Mouse (Mus musculus): Measurements from ENCODE around the gene Tmem63a.
"Not testable (repeated sequence)": the region's sequence is repeated elsewhere in the genome, so short reads cannot be mapped to it uniquely, and the experiment has no call there.

Gene Tmem63a

DNA sequence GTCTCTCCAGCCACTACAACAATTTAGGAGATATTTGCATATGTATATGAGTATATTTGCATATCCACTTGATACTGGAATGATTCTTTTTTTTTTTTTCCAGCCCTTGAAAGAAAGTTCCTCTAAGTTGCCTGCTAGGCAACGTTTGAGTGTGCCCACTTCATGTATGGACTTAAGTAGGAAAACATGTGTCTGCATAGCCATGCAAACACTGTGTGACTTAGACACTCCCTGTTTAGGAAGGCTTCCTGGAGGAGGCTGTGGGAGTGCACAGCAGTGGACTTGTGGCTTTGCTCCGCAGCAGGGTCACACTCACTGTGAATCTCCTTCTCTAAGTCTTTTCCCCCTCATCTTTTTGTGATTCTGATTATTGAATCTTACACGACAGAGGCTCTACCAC lies 16.7 kb downstream of the Tmem63a start:
- DNase-seq (ENCODE audit: low spot score in 2 of 2): no peak

DNA sequence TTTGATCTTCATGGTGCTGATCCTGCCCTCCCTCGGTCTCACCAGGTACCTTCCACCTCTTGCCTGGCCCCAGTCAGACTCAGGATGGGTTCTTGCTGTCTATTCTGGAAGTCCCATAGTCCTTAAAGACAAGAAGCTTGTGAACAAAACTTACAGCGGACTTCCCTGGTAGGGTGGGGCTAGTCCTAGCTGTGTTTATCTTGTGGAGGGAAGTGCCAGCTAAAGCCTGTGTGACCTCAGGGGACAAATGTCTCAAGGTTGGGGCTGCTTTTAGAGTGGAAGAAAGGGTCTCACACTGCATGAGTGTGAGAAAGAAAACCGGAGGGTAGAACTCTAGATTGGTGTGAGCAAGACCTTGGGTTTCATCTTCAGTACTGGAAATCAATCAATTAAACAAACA lies 23.6 kb downstream of the Tmem63a start:
- DNase-seq (ENCODE audit: low spot score in 2 of 2): no peak

DNA sequence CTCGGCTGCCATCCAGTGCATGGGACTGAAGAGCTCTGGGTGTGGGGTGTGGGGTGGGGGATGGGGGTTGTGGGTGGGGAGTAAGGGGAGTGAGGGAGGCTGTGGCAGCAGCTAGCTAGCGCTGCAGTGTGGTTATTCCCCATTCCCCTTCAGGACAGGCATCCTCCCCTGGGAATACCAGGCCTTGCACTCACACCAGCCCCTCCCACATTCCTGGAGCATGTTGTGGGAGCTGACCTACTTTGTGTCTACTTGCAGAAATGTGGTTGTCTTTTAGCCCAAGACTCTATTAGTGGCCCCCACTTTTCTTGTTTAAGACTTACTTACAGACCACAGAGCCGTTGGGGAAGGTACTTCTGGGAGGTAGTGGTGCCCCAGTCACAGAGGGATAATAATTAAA lies 24.4 kb downstream of the Tmem63a start:
- no peak for DNase-seq (ENCODE audit: low spot score in 2 of 2)

DNA sequence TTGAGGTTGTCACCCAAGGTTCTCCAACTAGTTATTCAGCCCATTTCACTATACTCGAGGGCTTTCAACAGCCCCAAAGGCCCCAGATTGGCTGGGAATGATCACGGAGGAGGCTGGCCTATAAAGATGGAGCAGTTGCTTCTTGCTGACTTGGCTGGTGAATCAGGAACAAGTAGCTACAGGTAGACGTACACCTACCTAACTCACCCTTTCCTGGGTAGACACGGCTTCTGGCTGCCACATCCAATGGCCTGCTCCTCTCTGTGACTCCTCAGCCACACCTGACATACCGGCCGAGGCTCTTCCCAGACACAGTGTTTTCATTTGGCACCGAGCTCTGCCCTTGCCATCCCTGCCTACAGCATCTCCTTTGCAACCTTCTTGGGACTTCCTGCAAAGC lies 25.1 kb downstream of the Tmem63a start:
- DNase-seq (ENCODE audit: low spot score in 2 of 2): no peak

DNA sequence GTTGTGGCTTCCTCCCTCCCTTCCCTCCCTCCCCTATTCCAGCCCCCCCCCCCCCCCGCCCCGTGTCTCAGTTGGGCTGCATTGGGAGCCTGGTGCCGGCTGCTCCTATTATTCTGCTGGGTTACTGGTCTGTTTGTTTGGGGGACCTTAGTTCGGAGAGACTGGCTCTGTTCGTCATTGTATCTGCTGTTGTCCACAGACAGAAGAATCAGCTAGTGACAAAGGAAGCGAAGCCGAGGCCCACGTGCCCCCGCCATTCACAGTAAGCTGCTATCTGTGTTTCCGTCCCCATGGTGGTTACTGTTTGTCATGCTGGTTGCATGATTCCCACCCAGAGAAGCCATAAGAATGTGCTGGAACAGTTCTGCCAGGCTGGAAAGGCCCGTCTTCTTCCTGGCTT lies 30.8 kb downstream of the Tmem63a start:
- no peak for DNase-seq (ENCODE audit: low spot score in 2 of 2)

DNA sequence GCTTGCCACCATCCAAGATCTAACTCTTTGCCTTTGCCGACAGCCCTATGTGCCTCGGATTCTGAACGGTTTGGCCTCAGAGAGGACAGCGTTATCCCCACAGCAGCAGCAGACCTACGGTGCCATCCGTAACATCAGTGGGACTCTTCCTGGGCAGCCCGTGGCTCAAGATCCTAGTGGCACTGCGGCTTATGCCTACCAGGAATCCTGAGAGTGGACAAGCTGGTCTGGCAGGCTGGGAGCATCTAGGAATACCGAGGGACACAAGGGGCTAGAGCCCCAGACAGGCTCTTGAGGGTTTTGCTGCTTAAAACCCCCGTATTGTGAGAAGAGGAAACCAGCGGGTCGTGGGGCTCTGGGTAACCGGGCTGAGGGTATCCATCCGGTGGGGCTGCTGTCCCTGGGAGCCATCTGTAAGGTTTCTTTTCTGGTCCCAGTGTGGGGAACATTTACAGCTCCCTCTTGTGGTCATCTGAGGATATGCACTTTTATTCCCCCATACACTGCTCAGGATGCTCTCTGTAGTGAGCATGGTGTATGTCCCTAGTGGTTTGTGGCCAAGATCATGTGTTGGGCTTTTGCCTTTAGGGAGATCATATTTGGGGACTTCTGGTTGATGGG lies 32.1 kb downstream of the Tmem63a start:
- DNase-seq (ENCODE audit: low spot score in 2 of 2): peak in 1 of 2 experiments; percentile 23

DNA sequence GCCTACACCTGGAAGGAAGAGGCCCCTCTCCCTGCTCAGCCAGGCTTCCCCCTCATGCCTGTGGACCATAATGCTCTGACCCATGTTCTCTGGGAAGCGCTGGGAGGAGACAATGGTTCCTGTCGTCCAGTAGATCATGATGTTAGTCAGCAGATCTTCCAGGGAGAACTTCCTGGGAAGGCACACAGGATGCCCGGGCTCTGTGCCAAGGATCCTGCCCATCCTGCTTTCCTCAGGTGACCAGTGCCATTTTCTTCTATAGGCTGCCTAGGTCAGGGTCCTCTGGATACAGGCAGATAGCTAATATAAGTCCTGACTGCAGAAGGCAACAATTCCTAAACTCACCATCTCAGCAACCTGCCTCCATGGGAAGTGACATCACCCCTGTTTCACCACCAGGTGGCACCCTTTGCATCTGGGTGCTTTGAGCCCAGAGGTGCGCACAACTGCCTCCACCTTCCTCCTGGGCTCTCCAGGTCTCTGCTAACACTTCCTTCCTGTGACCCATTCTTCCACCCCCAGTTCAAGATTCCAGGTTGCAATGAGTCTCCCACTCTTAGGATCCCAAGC lies 34.1 kb downstream of the Tmem63a start:
- no peak for DNase-seq (ENCODE audit: low spot score in 2 of 2)

DNA sequence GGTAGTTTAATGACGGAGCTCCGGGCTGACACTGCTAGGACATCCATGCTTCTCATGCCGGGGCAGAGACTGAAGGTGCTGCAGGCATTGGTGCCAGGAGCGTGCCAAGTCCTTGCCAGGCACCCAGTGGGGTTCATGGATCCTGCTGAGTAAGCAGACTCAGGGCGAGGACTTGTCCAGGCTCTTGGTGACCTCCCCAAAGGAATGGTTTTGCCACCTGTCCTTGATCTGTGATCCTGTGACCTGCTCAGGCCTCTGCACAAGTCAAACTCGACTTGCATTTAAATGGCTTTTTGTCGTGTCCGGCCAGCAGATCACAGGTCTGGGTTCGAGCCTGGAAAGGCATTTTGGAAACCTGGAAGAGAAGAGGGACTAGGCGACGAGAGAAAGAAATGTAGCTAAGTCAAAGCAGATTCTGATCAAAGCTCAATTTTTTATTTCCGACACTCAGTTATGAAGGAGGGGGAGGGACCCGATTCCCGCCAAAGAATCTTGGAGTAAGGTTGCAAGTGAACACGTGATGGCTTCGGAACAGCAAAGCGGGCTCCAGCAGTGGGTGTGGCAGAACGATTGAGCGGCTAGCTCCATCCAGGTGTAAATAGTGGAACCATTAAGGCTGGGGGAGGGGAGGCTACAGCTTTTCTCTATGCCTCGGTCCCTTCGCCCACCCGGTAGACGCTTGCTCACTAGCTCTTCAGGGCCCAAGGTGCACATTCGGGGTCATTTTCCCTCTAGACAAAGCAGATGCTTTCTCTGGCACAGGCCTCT lies 37.5 kb downstream of the Tmem63a start:
- DNase-seq (ENCODE audit: low spot score in 2 of 2): no peak

DNA sequence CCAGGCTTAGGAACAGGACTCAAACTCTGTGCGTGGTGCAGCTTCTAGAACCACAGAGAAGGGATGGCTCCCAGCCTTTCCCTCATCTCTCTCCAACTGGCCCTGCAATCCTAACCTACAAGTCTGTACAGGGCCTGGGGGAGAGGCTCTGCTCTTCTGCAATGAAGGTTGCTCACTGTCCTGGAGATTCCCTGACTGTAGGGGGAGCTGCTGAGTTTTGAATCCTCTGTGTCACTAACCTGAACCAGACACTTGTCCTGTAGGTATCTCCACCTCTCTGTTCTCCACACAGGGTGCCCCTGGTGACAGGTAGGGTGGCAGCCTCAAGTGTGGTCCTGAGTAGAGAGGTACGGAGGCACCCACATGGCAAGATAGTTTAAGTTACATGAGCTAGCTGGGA lies 38.3 kb downstream of the Tmem63a start:
- no peak for DNase-seq (ENCODE audit: low spot score in 2 of 2)

DNA sequence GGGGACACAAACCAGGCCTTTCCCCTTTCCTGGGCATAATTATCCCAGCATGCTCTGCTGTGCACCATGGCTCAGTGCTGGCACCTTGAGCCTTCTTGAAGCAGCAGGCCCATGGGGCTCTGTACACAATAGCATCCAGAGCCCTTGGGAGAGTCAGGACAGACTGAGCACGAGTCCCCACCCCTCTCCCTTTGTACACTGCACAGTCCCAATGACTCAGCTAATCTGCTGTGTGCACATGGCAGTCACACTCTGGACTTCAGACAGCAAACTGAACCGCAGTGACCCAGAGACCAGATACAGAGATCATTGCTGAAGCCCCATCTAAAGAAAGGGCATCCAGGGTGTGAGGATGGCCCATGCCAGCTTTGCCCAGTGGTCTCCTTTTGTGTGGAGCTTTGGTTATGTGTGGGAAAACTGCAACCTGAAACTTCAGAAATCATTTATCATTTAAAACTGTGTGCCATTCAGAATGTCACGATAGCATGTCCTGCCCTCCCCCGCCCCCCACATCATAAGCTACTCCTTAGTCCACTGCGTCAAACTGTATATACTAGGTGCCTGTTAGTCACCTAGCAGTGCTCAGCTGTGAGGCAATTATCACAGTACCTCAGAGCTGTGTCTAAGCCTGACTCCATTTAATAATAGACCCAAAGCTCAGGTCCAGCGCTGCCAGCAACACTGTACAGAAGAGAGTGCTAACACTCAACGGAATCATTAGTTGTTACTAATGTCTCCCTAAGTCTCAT lies 39.3 kb downstream of the Tmem63a start:
- not testable (repeated sequence) for DNase-seq (ENCODE audit: low spot score in 2 of 2)

DNA sequence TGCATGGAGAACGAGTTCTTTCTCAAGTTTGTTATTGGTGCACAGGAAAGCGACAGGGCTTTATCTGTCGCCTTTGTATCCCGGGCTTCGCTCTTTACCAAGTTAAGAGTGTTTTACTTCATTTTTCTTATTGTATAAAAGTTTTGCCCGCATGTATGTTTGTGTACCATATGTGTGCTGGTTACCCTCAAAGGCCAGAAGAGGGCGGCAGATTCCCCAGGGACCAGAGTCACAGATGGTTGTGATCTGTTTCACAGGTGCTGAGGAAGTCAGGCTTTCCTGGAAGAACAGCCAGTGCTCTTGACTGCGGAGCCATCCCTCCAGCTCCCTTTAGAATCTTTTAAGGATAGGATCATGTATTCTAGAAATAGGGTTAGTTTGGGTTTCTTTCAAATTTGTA lies 44.6 kb downstream of the Tmem63a start:
- no peak for DNase-seq (ENCODE audit: low spot score in 2 of 2)

DNA sequence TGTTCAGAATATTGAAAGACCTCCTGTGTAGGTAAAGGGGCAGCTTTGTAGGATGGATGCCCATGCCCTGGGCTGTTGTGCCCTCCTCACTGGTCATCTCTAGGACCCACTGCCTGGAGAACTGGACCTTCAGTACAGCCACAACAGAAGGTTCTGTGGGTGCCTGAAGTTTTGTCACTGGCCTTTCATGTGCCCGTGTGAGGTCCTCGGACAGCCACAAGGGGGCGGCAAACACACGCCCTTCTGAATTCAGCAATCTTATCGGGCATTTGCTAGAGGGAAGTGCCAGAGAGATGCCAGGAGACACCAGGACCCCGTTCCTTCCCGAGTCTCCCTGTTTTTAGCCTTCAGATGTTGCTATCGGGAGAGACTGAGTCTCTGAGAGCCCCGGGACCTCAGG lies 45.6 kb downstream of the Tmem63a start:
- DNase-seq (ENCODE audit: low spot score in 2 of 2): peak; percentile 79 to 86

DNA sequence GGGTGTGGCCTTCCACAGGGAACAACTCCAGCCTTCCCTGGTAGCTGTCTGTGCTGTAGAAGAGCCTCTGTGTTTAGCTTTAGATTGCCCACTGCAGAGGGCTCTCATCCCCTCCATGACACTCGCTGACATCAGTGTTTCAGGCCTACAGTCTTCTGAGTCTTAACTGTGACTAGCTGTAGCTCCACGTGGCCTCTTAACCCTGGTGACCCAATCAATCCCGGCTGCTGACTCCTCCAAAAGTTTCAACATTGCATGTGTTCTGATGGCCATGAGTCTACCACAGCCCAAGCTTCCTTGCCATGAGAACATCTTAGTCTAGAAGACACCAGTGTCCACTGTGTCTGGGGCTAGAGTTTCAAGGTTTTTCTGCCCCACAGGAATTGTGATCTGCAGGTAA lies 48.5 kb downstream of the Tmem63a start:
- no peak for DNase-seq (ENCODE audit: low spot score in 2 of 2)

DNA sequence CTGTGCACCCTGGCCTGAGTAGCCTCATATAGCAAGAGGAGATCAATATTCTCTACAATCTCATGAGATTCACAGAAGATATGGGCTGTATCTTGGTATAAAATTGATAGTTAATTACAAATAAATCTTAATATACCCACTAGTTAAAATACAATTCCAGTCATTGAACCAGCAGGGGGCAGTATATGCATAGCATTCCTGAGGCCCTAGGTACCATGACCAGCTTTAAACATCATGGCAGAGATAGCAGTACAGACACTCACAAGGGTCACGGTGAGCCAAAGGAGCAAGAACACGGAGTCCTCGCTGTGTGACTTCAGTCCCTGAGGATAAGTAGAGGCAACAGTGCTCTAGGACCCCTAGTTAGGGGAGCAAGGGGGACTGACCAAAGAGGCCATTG lies 50.0 kb downstream of the Tmem63a start:
- peak; percentile 61 to 64 for DNase-seq (ENCODE audit: low spot score in 2 of 2)

DNA sequence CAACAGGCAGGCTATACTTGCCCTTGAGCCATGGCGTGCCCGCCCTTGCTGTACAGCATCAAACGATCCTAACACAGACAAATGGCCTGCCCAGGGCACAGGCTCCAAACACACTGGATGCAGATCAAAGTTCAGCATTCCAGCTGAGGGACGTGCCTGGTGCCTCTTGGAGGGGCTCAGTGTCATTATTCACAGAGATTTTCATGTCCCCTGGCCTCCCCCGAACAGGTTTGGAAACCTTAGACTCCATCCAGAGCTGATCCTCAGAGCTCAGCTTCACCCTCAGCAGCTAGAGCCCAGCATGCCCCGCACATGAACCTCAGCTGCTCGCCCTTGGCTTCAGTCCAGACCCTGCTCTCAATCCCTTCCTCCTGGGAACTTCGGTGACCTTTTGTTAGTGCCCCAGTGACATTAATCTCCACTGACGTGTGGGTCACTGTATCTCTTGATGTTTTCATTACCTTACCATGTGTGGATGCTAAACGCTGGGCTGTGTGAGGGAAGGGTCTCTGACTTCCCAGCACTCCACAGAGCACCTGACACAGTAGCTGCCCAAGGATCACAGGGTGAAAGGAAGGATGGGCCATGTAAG lies 58.5 kb downstream of the Tmem63a start:
- DNase-seq (ENCODE audit: low spot score in 2 of 2): no peak

DNA sequence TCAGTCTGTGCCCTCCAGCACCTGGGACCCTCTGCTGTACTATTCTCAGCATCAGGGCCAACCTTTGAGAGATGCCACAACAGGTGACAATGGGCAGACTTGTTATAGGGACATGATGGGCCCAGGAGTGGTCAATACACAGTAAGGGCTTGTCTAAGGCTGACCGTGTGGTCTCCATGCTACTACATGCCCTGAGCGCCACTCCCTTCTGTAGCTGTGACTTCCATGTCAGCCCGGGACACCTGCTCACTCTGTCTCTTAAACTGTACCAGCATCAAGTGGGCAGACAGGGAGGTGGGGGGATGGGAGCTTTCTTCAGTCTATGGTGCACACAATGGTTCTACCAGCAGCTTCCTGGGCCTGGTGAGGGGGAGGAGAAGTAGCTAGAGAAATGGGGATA lies 59.1 kb downstream of the Tmem63a start:
- DNase-seq (ENCODE audit: low spot score in 2 of 2): no peak

DNA sequence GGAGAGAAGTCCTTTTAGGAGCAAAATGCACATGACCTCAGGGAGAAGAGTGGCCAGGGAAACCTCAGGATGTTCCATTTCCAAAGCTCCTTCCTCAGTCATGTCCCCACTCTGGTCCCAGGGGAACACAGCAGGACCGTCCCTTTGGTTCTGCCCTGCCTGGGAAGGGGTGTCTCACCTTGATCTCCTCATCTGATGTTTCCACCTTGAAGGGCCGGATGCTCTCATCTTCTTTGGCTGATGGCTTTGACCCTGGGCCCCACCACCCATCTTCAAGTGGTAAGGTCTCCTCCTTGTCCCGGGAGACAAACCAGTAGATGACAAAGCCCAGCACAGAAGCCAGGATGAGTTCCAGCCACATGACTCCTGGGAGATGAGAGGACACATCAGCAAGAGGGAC lies 59.5 kb downstream of the Tmem63a start:
- DNase-seq (ENCODE audit: low spot score in 2 of 2): no peak

DNA sequence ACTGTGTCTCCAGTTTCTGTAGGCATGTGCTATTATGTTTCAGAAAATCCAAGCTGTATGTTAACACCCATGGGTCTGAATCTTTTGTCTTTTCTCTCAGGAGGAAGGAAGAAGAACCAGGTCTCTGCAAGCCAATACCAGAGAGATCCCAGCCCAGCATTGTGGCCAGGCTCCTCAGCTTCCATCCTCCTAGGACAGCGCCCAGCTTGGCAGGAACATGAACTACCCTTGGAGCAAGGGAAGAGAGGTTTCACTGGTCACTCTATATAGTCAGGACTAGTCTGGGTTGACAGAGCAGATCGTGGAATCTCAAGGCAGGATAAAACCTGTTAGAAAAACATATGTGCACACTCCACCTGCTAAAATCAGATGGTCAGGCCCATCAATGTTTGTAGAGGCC lies 61.6 kb downstream of the Tmem63a start:
- no peak for DNase-seq (ENCODE audit: low spot score in 2 of 2)

DNA sequence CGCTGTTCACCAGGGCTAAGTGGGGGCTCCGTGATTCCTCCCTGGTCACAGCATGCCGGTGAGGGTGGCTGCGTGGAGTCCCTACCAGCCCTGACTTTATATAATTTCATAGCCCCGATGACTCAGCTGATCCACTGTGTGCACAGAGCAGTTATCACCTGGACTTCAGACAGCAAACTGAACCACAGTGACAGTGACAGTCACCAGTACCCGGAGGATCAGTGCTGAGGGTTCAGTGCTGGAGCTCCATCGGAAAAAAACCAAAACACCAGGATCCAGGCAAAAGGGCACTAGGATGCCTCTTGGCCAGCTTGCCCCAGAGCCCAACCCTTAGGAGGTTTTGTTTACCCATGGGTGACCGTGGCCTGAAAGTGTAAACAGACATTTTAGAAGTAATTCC lies 63.2 kb downstream of the Tmem63a start:
- no peak for DNase-seq (ENCODE audit: low spot score in 2 of 2)

DNA sequence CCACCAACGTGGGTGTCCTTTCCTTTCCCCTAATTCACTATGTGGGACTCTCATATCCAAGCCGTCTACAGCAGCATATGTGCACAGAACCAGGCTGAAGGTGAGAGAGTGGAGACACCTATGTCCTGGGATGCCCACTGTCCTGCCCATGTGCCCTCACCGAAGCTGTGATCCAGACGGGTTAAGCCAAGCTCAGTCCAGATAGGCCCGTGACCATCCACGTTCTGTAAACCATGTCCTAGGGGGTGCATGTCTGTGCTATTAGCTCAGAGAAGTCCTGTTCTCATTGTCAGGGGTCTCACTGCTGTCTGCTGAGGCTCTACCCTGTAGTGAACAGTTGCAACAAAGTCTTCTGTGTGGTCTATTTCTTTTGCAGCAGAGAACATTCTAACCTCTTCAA lies 65.7 kb downstream of the Tmem63a start:
- no peak for DNase-seq (ENCODE audit: low spot score in 2 of 2)

DNA sequence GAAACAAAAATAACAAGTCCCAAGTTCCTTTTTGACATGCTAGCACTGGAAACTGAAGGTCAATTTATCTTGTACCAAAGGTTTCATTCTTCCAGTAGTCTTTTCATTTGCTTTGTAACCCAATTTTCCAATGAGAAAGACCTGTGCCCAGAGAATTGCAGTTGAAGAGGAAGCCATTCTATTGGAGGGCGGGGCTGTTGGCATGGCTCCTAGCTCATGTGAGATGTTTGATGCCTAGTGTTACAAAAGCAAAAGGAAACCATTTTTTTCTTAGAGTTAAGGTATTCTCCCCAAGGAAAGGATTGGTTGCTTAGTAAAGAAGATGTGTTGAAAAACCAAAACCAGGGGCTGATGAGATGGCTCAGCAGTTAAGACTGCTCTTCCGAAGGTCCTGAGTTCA lies 66.1 kb downstream of the Tmem63a start:
- no peak for DNase-seq (ENCODE audit: low spot score in 2 of 2)

DNA sequence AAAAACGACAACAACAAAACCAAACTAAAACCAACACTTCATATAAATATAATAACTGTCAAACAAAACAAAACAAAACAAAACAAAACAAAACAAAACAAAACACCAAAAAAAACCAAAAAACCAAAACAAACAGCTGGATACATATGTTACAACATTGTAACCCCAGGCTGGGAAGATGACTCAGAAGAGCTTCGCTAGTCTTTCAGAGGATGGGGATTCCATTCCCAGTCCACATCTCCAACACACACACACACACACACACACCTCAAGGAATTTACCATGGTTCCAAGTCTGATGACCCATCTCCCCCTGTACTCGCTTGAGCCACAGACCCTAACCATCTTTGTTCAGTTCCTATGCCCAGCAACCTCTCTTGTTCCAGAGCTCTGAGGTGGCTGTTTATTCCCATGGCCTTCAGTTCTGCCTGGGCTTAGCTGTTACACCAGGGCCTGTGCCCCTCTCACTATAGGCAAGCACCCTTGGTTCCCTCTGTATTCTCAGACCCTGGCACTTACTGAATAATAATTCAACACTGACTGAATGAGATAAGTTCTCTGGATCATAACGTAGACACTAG lies 67.0 kb downstream of the Tmem63a start:
- DNase-seq (ENCODE audit: low spot score in 2 of 2): no peak
